Comparison of ENCODE assay signal across 10 mouse cellular contexts in the genomic region with DNA sequence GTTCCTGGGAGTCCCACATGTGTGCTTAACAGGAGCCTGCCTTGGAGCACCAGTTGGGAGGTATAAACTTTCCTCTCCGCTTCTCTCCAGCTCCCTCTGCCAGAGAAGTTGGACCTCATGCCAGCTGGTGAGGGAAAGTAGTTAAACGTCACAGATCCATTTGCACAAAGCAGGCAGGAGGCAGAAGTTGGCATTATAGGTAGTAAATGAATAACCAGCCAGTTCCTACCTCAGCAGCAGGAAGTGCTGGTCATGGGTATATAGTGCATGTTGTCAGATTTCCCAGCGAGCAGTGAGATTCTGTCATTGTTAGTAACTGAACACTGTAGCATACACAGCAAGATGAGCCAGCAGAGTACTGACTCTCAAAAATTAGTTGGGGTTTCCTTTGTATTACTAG. TPM values are rescaled to one million over a fixed set of nuclear protein-coding genes. Genes with fewer than 3 reads are reported as not detected.
DNase-seq lines count a peak whose midpoint lies in the region; ATAC-seq and TF ChIP-seq lines count a peak whose summit lies in the region.
"Had no signal": no experiment of that assay in that cellular context is flagged by ENCODE, and none has a peak within 500 bp of the region (broad histone marks: within the 10 kb centered on the region; RNA-seq: fewer than 3 reads in every experiment).

No protein-coding gene starts in this region.

- TF ChIP-seq POLR2A in spleen, adult 2 months (IDR thresholded peaks at IDR 0.05; ENCODE audit: low read depth, low read length), result no peak

- ATAC-seq in forebrain, postnatal 0 days, result no peak
- no peak for ATAC-seq in forebrain, embryonic 11.5 days (replicated peaks; ENCODE audit: low FRiP score)
- ATAC-seq in kidney, postnatal 0 days (replicated peaks; ENCODE audit: low FRiP score, low read depth), result peak; percentile 88
- ATAC-seq: midbrain, embryonic 16.5 days had no signal

- intact Hi-C loops in left cerebral cortex, postnatal 14 days (cut with DNase I), result no loop called here

- no peak overlapping the region for H3K9ac ChIP-seq in forebrain, postnatal 0 days
- no peak overlapping the region for H3K9ac ChIP-seq in forebrain, embryonic 11.5 days (ENCODE audit: low read length)
- H3K9ac ChIP-seq in kidney, postnatal 0 days (ENCODE audit: low read depth, low read length), result no peak overlapping the region
- H3K9ac ChIP-seq: heart, embryonic 13.5 days had no signal

- no peaks in the 10 kb centered on the region for H3K27me3 ChIP-seq in forebrain, postnatal 0 days (ENCODE audit: insufficient read depth, low read length)
- no peaks in the 10 kb centered on the region for H3K27me3 ChIP-seq in forebrain, embryonic 11.5 days (ENCODE audit: control insufficient read depth, insufficient read depth, low read length)
- no peaks in the 10 kb centered on the region for H3K27me3 ChIP-seq in spleen, adult 2 months (ENCODE audit: control insufficient read depth, insufficient read depth, low read length)
- H3K27me3 ChIP-seq in kidney, postnatal 0 days (ENCODE audit: insufficient read depth, low read length), result no peaks in the 10 kb centered on the region
- H3K27me3 ChIP-seq: heart, embryonic 13.5 days had no signal

- WGBS in forebrain, postnatal 0 days, result 35% methylated on average over 3 of the region's 3 CpGs
- WGBS in forebrain, embryonic 11.5 days, result 77% methylated on average over 3 of the region's 3 CpGs
- 49% methylated on average over 3 of the region's 3 CpGs for WGBS in spleen, adult 2 months
- 37% methylated on average over 3 of the region's 3 CpGs for WGBS in kidney, postnatal 0 days

- no peaks in the 10 kb centered on the region for H3K9me3 ChIP-seq in forebrain, postnatal 0 days (ENCODE audit: low read length)
- no peaks in the 10 kb centered on the region for H3K9me3 ChIP-seq in forebrain, embryonic 11.5 days (ENCODE audit: control insufficient read depth, low read length)
- no peaks in the 10 kb centered on the region for H3K9me3 ChIP-seq in kidney, postnatal 0 days (replicated peaks; ENCODE audit: low read length)
- H3K9me3 ChIP-seq: heart, embryonic 13.5 days had no signal

- peak; percentile 17 for DNase-seq in forebrain, postnatal 0 days
- no peak for DNase-seq in forebrain, embryonic 11.5 days (ENCODE audit: low spot score)
- no peak for DNase-seq in spleen, adult 2 months (ENCODE audit: low read depth in 1 of 2, low spot score in 2 of 2)
- no peak for DNase-seq in spleen, postnatal 4 days (ENCODE audit: low spot score in 2 of 2)
- DNase-seq in kidney, postnatal 0 days (ENCODE audit: low spot score), result peak; percentile 55
- DNase-seq in adrenal gland, adult 18-20 months (ENCODE audit: low spot score in 2 of 2), result no peak
- DNase-seq in retina, embryonic 14.5 days (ENCODE audit: low spot score), result no peak
- no peak for DNase-seq in left cerebral cortex, postnatal 14 days (ENCODE audit: low spot score in 2 of 2)

- peaks cover 3% of the 10 kb centered on the region; the same call in 1 of the 2 replicates for H3K4me1 ChIP-seq in forebrain, postnatal 0 days (ENCODE audit: insufficient read depth)
- peaks cover 5% of the 10 kb centered on the region; the same call in 1 of the 2 replicates for H3K4me1 ChIP-seq in forebrain, embryonic 11.5 days (replicated peaks; ENCODE audit: control insufficient read depth, insufficient read depth, low read length)
- peaks cover 29% of the 10 kb centered on the region; the same call in 1 of the 2 replicates for H3K4me1 ChIP-seq in spleen, adult 2 months (ENCODE audit: control insufficient read depth, insufficient read depth, insufficient read length)
- H3K4me1 ChIP-seq in kidney, postnatal 0 days (replicated peaks; ENCODE audit: insufficient read depth, low read length), result 0 out of 2 replicates have a peak, but pooled peaks cover 7% of the 10 kb centered on the region

- 0 out of 2 replicates have a peak overlapping the region, but pooled peaks have one; percentile 1 for H3K27ac ChIP-seq in forebrain, postnatal 0 days (ENCODE audit: low read depth, low read length)
- no peak overlapping the region for H3K27ac ChIP-seq in forebrain, embryonic 11.5 days (ENCODE audit: low read depth, low read length)
- H3K27ac ChIP-seq in spleen, adult 2 months (ENCODE audit: insufficient read depth, low read length), result peak overlapping the region; percentile 13; the same call in 1 of the 2 replicates
- H3K27ac ChIP-seq in kidney, postnatal 0 days, result peak overlapping the region; percentile 60
- H3K27ac ChIP-seq: heart, embryonic 13.5 days had no signal

- H3K4me3 ChIP-seq in forebrain, postnatal 0 days (ENCODE audit: low read depth, low read length), result no peak overlapping the region
- H3K4me3 ChIP-seq in forebrain, embryonic 11.5 days (ENCODE audit: low read depth, low read length), result no peak overlapping the region
- H3K4me3 ChIP-seq in spleen, adult 2 months (ENCODE audit: extremely low read depth, insufficient read depth, insufficient read length), result no peak overlapping the region
- H3K4me3 ChIP-seq in kidney, postnatal 0 days (replicated peaks; ENCODE audit: low read depth, low read length), result no peak overlapping the region
- H3K4me3 ChIP-seq: heart, embryonic 13.5 days had no signal

- H3K4me2 ChIP-seq in forebrain, postnatal 0 days (ENCODE audit: low read depth), result no peak overlapping the region
- H3K4me2 ChIP-seq in forebrain, embryonic 11.5 days (ENCODE audit: low read depth, low read length, severe bottlenecking), result no peak overlapping the region
- H3K4me2 ChIP-seq in kidney, postnatal 0 days (ENCODE audit: low read length), result peak overlapping the region; percentile 29; the same call in 1 of the 2 replicates
- H3K4me2 ChIP-seq: heart, embryonic 13.5 days had no signal

- H3K36me3 ChIP-seq in forebrain, postnatal 0 days (ENCODE audit: insufficient read depth), result no peaks in the 10 kb centered on the region
- H3K36me3 ChIP-seq in forebrain, embryonic 11.5 days (ENCODE audit: control insufficient read depth, insufficient read depth, low read length), result no peaks in the 10 kb centered on the region
- no peaks in the 10 kb centered on the region for H3K36me3 ChIP-seq in spleen, adult 2 months (ENCODE audit: control insufficient read depth, insufficient read depth, low read length)
- H3K36me3 ChIP-seq in kidney, postnatal 0 days (ENCODE audit: insufficient read depth, low read length), result no peaks in the 10 kb centered on the region
- H3K36me3 ChIP-seq: heart, embryonic 13.5 days had no signal

- TF ChIP-seq CTCF in forebrain, postnatal 0 days (IDR thresholded peaks at IDR 0.05; ENCODE audit: low read depth), result no peak
- TF ChIP-seq CTCF in spleen, adult 2 months (IDR thresholded peaks at IDR 0.05; ENCODE audit: extremely low read depth, insufficient read depth, insufficient read length, insufficient replicate concordance), result no peak
- TF ChIP-seq CTCF in kidney, postnatal 0 days (IDR thresholded peaks at IDR 0.05; ENCODE audit: low read depth), result peak; percentile 22; the same call in 1 of the 2 replicates

RNA-seq across cellular contexts. Expression of gene Tnrc6c, which starts 31.4 kb away (rescaled TPM):
- total RNA-seq in forebrain, postnatal 0 days (2014; rRNA removed), result 56.9 and 71.6 TPM in 2 replicates
- 13.1 and 19.9 TPM in 2 replicates for polyA plus RNA-seq in forebrain, postnatal 0 days (2015; fragmentation: Nextera tagmentation; extraction: Ambion mirVana)
- polyA plus RNA-seq in forebrain, embryonic 11.5 days (2014; fragmentation: Nextera tagmentation; extraction: Ambion mirVana), result 18.5 and 18.8 TPM in 2 replicates
- polyA plus RNA-seq in spleen, adult 2 months (2012; rRNA removed), result 22.7 and 29.1 TPM in 2 replicates
- polyA plus RNA-seq in kidney, postnatal 0 days (2015; fragmentation: Nextera tagmentation; extraction: Ambion mirVana), result 8.7 and 8.8 TPM in 2 replicates
- 10 to 100 TPM; 20.4 to 24.5 TPM for total RNA-seq in adrenal gland, adult 18-20 months (2021)
- total RNA-seq in left cerebral cortex, postnatal 14 days (2021), result 10 to 100 TPM; 56.5 to 57.5 TPM

Comparison
In these comparisons a context has a peak if more than half of its experiments do, and no peak if none do; other contexts are left out.
1. DNase-seq: peak in forebrain, postnatal 0 days (single experiment) and kidney, postnatal 0 days (single experiment); none in forebrain, embryonic 11.5 days (single experiment), spleen, adult 2 months (0 of 2), spleen, postnatal 4 days (0 of 2), adrenal gland, adult 18-20 months (0 of 2), retina, embryonic 14.5 days (single experiment) and left cerebral cortex, postnatal 14 days (0 of 2).